Mouse (Mus musculus) hindbrain, postnatal 0 days (tissue): ENCODE measurements around the gene Adamtsl4. TPM values are rescaled to one million over a fixed set of nuclear protein-coding genes. Genes with fewer than 3 reads are reported as not detected.

Experiments used
- ATAC-seq: fragments of 200-750 bp; cut with Nextera tagmentation; 2 replicates; pipeline ENCODE4 v1.8.0; 2017; ENCODE audit warnings: mild to moderate bottlenecking, moderate TSS enrichment, moderate library complexity
- DNase-seq: peaks from one replicate; pipeline ENCODE4 v3.0.0-alpha.2; 2015; ENCODE audit warnings: low spot score
- H3K27ac ChIP-seq: fragments of 300-500 bp; sonication (generic); 2 replicates; pipeline ENCODE4 v1.5.1; 2014; ENCODE audit warnings: mild to moderate bottlenecking
- H3K27me3 ChIP-seq: fragments of 300-500 bp; sonication (generic); 2 replicates; pipeline ENCODE4 v1.6.1; 2014; ENCODE audit warnings: low read length, mixed read lengths; ENCODE audit not compliant: insufficient read depth
- H3K36me3 ChIP-seq: fragments of 300-500 bp; sonication (generic); 2 replicates; pipeline ENCODE4 v1.6.1; 2014; ENCODE audit warnings: low read length, mixed read lengths; ENCODE audit not compliant: insufficient read depth
- H3K4me1 ChIP-seq: fragments of 300-500 bp; sonication (generic); 2 replicates; pipeline ENCODE4 v1.6.1; 2014; ENCODE audit warnings: antibody characterized with exemption, low read length, mixed read lengths; ENCODE audit not compliant: insufficient read depth
- H3K4me2 ChIP-seq: fragments of 300-500 bp; sonication (generic); 2 replicates; pipeline ENCODE4 v1.6.1; 2014; ENCODE audit warnings: low read depth, mild to moderate bottlenecking, low read length, moderate library complexity, mixed read lengths
- H3K4me3 ChIP-seq: fragments of 300-500 bp; sonication (generic); 2 replicates; pipeline ENCODE4 v1.5.1; 2014; ENCODE audit warnings: low read length
- H3K9ac ChIP-seq: fragments of 300-500 bp; sonication (generic); replicated peaks from 2 replicates; pipeline ENCODE4 v1.6.1; 2014; ENCODE audit warnings: mild to moderate bottlenecking, low read length, moderate library complexity, mixed read lengths
- H3K9me3 ChIP-seq: fragments of 300-500 bp; sonication (generic); 2 replicates; pipeline ENCODE4 v1.6.1; 2016; ENCODE audit warnings: low read length, mixed read lengths
- CTCF ChIP-seq: IDR thresholded peaks from 2 replicates; pipeline ENCODE4 v1.5.1; 2016; ENCODE audit warnings: antibody characterized with exemption, control low read depth, low read depth
- WGBS: fragments of 180-500 bp; shearing (Covaris S2); extraction: QIAGEN DNeasy Blood & Tissue Kit; methylation state at CpG from one replicate; pipeline ENCODE4 v1.1.7; 2014; 5-methylcytosine and 5-hydroxymethylcytosine counted together
- microRNA-seq, 2 experiments: library from miRNA; unstranded; fragments of <30 nt; microRNA quantifications; one replicate each; pipeline ENCODE4; 2016
- polyA plus RNA-seq: library from polyadenylated mRNA; unstranded; fragments of >200 nt; fragmentation: Nextera tagmentation; extraction: Ambion mirVana; gene quantifications from 2 replicates; pipeline ENCODE4 v1.2.1, GENCODE M21; 2015
- total RNA-seq: library from RNA; depleted of rRNA; stranded (reverse); fragments of >200 nt; gene quantifications from 2 replicates; pipeline ENCODE4 v1.2.3, GENCODE M21; 2014; rRNA removed

Gene Adamtsl4
- total and polyA plus RNA-seq, 2 experiments from 2014 or later, result 1.6 to 2.1 TPM

DNA sequence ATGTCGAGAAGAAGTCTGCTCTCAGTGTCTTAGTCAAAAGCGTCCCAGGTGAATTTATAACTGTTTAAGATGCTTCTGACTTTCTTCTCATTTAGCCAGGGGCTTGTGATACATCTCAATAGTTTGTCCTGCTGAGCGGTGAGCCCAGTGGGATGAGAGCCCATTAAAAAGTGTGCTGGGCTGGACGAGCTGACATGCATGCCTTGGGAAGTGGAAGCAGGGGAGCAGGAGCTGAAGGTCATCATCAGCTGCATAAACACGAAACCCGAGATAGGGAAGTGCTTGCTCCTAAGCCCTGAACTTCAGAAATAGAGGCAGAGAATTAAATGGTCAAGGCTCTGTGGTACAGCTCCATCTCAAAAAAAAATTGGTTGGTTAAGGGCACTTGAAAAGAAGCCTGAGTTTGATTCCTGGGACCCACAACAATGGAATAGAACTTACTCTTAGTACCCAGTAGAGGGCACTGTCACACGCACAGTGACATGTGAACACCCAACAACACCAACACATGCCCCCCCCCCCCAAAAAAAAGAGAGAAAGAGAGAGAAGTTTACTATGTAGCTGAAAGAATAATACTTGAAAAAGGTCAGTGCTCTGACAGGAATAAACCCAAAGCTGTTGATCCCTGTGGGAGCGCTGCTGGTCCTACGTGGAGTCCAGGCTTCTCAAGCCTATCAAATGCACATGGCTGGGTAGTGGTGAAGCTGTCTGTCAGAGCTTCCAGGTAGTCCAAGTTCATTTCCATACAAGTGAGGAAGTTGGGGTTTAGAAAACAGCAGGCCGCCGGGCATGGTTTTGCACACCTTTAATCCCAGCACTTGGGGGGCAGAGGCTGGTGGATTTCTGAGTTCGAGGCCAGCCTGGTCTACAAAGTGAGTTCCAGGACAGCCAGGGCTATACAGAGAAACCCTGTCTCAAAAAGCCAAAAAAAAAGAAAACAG is 54.8 kb downstream of the Adamtsl4 start:
- H3K27ac ChIP-seq, result no peak overlapping the region
- no peak overlapping the region for H3K4me3 ChIP-seq
- peak; percentile 69 for TF ChIP-seq CTCF
- DNase-seq (peak; percentile 50), ATAC-seq (peak; percentile 52; the same call in 1 of the 2 replicates)
- WGBS, result 75% methylated on average over 12 of the region's 12 CpGs
- H3K4me1 ChIP-seq, result no peaks in the 10 kb centered on the region
- no peak overlapping the region for H3K4me2 ChIP-seq
- H3K9me3 ChIP-seq, result no peaks in the 10 kb centered on the region
- H3K9ac ChIP-seq, result no peak overlapping the region
- H3K27me3 ChIP-seq, result no peaks in the 10 kb centered on the region
- peaks cover 52% of the 10 kb centered on the region for H3K36me3 ChIP-seq

DNA sequence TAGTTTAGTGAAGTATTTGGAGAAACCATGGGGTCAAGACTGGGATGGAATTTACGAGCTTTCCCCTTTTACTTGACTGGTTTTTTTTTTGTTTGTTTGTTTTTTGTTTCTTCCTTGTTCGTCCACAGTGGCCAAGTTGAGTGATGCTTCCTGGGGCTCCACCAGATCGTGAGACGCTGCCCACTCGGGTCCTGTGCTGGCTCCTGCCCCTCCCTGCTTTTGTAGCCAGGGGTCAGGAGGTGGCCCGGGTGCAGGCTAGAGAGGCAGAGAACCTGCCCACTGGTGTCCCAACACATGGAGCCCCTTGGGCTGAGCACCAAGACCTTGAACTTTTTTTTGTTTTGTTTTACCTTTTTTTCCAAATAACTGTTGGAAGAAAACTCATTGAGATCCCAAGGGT is 56.4 kb downstream of the Adamtsl4 start:
- Histone ChIP-seq H3K9me3 (no peaks in the 10 kb centered on the region), H3K36me3 (peaks cover 62% of the 10 kb centered on the region), H3K4me1 (peaks cover 4% of the 10 kb centered on the region), H3K27me3 (no peaks in the 10 kb centered on the region), H3K4me3 (no peak overlapping the region), H3K27ac (no peak overlapping the region), H3K9ac (no peak overlapping the region), H3K4me2 (no peak overlapping the region)
- no peak for DNase-seq
- 74% methylated on average over 6 of the region's 6 CpGs for WGBS
- ATAC-seq, result no peak
- TF ChIP-seq CTCF, result no peak

DNA sequence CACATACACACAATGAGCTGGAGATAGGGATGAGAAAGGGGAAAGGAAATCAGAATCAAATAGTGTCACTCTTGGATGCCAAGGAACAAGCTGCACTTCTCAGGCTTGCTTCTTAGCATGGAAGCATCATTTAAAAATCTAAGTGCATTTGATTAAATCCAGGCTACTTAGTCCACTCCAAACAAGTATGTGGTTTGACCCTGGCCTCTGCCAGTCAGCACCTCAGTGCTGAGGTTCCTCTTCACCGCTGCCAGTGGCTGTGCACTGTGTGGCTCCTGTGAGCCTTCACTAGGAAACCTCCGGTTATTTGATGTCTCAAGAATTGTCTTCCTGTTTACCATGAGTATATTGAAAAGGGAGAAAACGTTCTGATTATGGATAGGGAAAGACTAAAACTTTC is 56.9 kb downstream of the Adamtsl4 start:
- H3K9ac ChIP-seq, result no peak overlapping the region
- no peak for TF ChIP-seq CTCF
- H3K4me2 ChIP-seq, result no peak overlapping the region
- DNase-seq (no peak), ATAC-seq (no peak)
- no peak overlapping the region for H3K4me3 ChIP-seq
- no peak overlapping the region for H3K27ac ChIP-seq
- H3K27me3 ChIP-seq, result no peaks in the 10 kb centered on the region
- peaks cover 9% of the 10 kb centered on the region for H3K4me1 ChIP-seq
- whole genome bisulfite sequencing, result 83% methylated on average over 3 of the region's 3 CpGs
- no peaks in the 10 kb centered on the region for H3K9me3 ChIP-seq
- H3K36me3 ChIP-seq, result peaks cover 62% of the 10 kb centered on the region

DNA sequence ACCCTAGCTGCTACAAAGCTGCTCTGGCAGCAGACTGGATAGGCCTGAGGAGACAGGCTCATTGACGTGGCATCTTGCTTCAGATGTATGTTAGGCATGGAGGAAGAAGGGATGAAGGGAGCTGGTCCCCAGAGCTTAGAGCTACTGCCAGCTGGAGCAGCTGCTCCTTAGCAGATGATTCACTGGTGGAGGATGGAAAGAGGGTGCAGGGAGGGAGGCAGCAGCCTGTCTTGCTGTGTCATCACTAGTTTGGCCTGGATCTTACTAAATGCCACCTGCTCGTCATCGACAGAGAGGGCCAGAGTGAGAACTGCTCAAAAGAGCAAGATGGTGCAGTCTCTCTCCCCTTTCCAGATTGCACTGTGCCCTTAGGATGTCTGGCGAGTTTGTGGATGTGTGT is 58.0 kb downstream of the Adamtsl4 start:
- H3K4me1 ChIP-seq, result peaks cover 9% of the 10 kb centered on the region
- DNase-seq (no peak), ATAC-seq (no peak)
- no peak overlapping the region for H3K4me2 ChIP-seq
- H3K27me3 ChIP-seq, result no peaks in the 10 kb centered on the region
- 57% methylated on average over 4 of the region's 4 CpGs for WGBS
- H3K36me3 ChIP-seq, result peaks cover 52% of the 10 kb centered on the region
- no peak overlapping the region for H3K27ac ChIP-seq
- no peak overlapping the region for H3K4me3 ChIP-seq
- no peaks in the 10 kb centered on the region for H3K9me3 ChIP-seq
- no peak for TF ChIP-seq CTCF
- no peak overlapping the region for H3K9ac ChIP-seq

DNA sequence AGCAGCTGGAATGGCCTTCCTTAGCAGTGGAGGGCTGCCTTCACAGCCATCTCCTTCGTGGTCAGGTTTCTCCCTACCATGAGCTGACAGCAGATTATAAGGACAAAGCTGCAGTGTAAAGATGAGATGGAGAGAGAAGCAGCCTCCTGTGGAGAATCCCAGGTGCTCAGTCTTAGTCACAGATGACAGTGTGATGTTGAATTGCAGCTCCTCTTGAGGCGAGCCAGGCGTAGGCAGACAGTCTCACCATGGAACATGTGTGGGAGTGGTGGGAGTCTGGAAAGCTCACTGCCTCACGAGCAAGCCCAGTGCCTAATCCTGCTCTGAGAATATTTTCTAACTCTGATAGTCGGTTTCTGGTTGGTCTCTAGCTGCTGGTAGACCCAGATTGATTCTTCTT is 60.0 kb downstream of the Adamtsl4 start:
- no peak overlapping the region for H3K4me3 ChIP-seq
- H3K27me3 ChIP-seq, result no peaks in the 10 kb centered on the region
- no peak for TF ChIP-seq CTCF
- no peak overlapping the region for H3K4me2 ChIP-seq
- no peak for ATAC-seq
- WGBS, result 88% methylated on average over 5 of the region's 5 CpGs
- no peaks in the 10 kb centered on the region for H3K9me3 ChIP-seq
- DNase-seq, result no peak
- H3K4me1 ChIP-seq, result peaks cover 9% of the 10 kb centered on the region
- no peak overlapping the region for H3K27ac ChIP-seq
- no peak overlapping the region for H3K9ac ChIP-seq
- peaks cover 42% of the 10 kb centered on the region for H3K36me3 ChIP-seq

Small RNA genes within 50 kb of the gene (microRNA-seq; reads per million reads assigned to microRNA genes)
- 0 reads per million in 2 experiments for gene Mir7014

Other genes starting within 250 kb of the Adamtsl4 start
- 4.9 and 6.7 TPM in 2 replicates for gene Ctsk, start 188.7 kb downstream of the Adamtsl4 start, total RNA-seq
- gene Ctsk, start 188.7 kb downstream of the Adamtsl4 start, polyA plus RNA-seq, result 11.6 TPM in 2 replicates
- gene Ctss, start 161.1 kb downstream of the Adamtsl4 start, total RNA-seq, result 9.8 and 11.5 TPM in 2 replicates
- 26.1 and 26.6 TPM in 2 replicates for gene Ctss, start 161.1 kb downstream of the Adamtsl4 start, polyA plus RNA-seq
- not detected in 2 replicates for gene Hormad1, start 128.2 kb downstream of the Adamtsl4 start, total RNA-seq
- not detected in 2 replicates for gene Hormad1, start 128.2 kb downstream of the Adamtsl4 start, polyA plus RNA-seq
- gene Golph3l, start 99.0 kb downstream of the Adamtsl4 start, total RNA-seq, result 17.3 and 18.4 TPM in 2 replicates
- gene Golph3l, start 99.0 kb downstream of the Adamtsl4 start, polyA plus RNA-seq, result 19.3 and 20.1 TPM in 2 replicates
- 84.3 and 93.8 TPM in 2 replicates for gene Ensa, start 62.9 kb downstream of the Adamtsl4 start, total RNA-seq
- 136 and 139 TPM in 2 replicates for gene Ensa, start 62.9 kb downstream of the Adamtsl4 start, polyA plus RNA-seq
- 110 and 126 TPM in 2 replicates for gene Mcl1, start 29.1 kb downstream of the Adamtsl4 start, total RNA-seq
- 38.8 and 41.5 TPM in 2 replicates for gene Mcl1, start 29.1 kb downstream of the Adamtsl4 start, polyA plus RNA-seq
- 11.4 and 14.3 TPM in 2 replicates for gene Ecm1, start 51.7 kb upstream of the Adamtsl4 start, total RNA-seq
- 8.9 and 11.4 TPM in 2 replicates for gene Ecm1, start 51.7 kb upstream of the Adamtsl4 start, polyA plus RNA-seq
- 32.8 and 40.3 TPM in 2 replicates for gene Tars2, start 72.3 kb upstream of the Adamtsl4 start, total RNA-seq
- 39.5 and 40.9 TPM in 2 replicates for gene Tars2, start 72.3 kb upstream of the Adamtsl4 start, polyA plus RNA-seq
- 22.7 and 24.3 TPM in 2 replicates for gene Rprd2, start 130.9 kb upstream of the Adamtsl4 start, total RNA-seq
- gene Rprd2, start 130.9 kb upstream of the Adamtsl4 start, polyA plus RNA-seq, result 20.3 and 21.2 TPM in 2 replicates
- gene Prpf3, start 168.0 kb upstream of the Adamtsl4 start, total RNA-seq, result 2.6 and 7.7 TPM in 2 replicates
- 22.6 and 23.0 TPM in 2 replicates for gene Prpf3, start 168.0 kb upstream of the Adamtsl4 start, polyA plus RNA-seq
- gene Mrps21, start 183.6 kb upstream of the Adamtsl4 start, total RNA-seq, result 128 and 145 TPM in 2 replicates
- gene Mrps21, start 183.6 kb upstream of the Adamtsl4 start, polyA plus RNA-seq, result 271 and 273 TPM in 2 replicates
- gene Ciart, start 194.3 kb upstream of the Adamtsl4 start, total RNA-seq, result 2.5 and 4.3 TPM in 2 replicates
- 7.5 and 11.4 TPM in 2 replicates for gene Ciart, start 194.3 kb upstream of the Adamtsl4 start, polyA plus RNA-seq
- 2.6 and 5.5 TPM in 2 replicates for gene BC028528, start 204.1 kb upstream of the Adamtsl4 start, total RNA-seq
- gene BC028528, start 204.1 kb upstream of the Adamtsl4 start, polyA plus RNA-seq, result 21.3 and 23.3 TPM in 2 replicates
- 75.9 and 99.4 TPM in 2 replicates for gene Aph1a, start 206.1 kb upstream of the Adamtsl4 start, total RNA-seq
- 41.1 and 42.2 TPM in 2 replicates for gene Aph1a, start 206.1 kb upstream of the Adamtsl4 start, polyA plus RNA-seq
- gene Car14, start 216.8 kb upstream of the Adamtsl4 start, total RNA-seq, result 7.5 and 9.4 TPM in 2 replicates
- gene Car14, start 216.8 kb upstream of the Adamtsl4 start, polyA plus RNA-seq, result 16.7 and 17.8 TPM in 2 replicates
- gene Anp32e, start 241.3 kb upstream of the Adamtsl4 start, total RNA-seq, result 26.2 and 27.5 TPM in 2 replicates
- gene Anp32e, start 241.3 kb upstream of the Adamtsl4 start, polyA plus RNA-seq, result 127 and 128 TPM in 2 replicates